11 mouse cellular contexts compared by ENCODE assay signal in genomic region chr5:139541151-139542042, GRCm38 (mm10). TPM values are rescaled to one million over a fixed set of nuclear protein-coding genes. Genes with fewer than 3 reads are reported as not detected.
DNase-seq lines count a peak whose midpoint lies in the region; ATAC-seq lines count a peak whose summit lies in the region.
"Had no signal": no experiment of that assay in that cellular context is flagged by ENCODE, and none has a peak within 500 bp of the region (broad histone marks: within the 10 kb centered on the region; RNA-seq: fewer than 3 reads in every experiment).

No protein-coding gene starts in this region.

- H3K4me3 ChIP-seq in hindbrain, embryonic 11.5 days (ENCODE audit: low read depth, low read length) = no peak overlapping the region
- H3K4me3 ChIP-seq in neural tube, embryonic 12.5 days = 0 out of 2 replicates have a peak overlapping the region, but pooled peaks have one; percentile 3
- H3K4me3 ChIP-seq: liver, embryonic 12.5 days had no signal

- WGBS in hindbrain, embryonic 11.5 days = under 1% methylated on average over 43 of the region's 44 CpGs
- under 1% methylated on average over 44 of the region's 44 CpGs for WGBS in neural tube, embryonic 12.5 days

- DNase-seq in left cerebral cortex, postnatal 4 days = peak; percentile 53
- DNase-seq in left cerebral cortex, postnatal 25 days (ENCODE audit: low spot score in 2 of 2) = no peak
- peak; percentile 76 to 80 for DNase-seq in cerebellum, postnatal 25 days
- peak; percentile 69 for DNase-seq in hindbrain, embryonic 11.5 days (ENCODE audit: low spot score)
- no peak for DNase-seq in spleen, postnatal 14 days (ENCODE audit: low spot score in 2 of 2)
- no peak for DNase-seq in layer of hippocampus, postnatal 14 days (ENCODE audit: low spot score in 2 of 2)
- no peak for DNase-seq in left cerebral cortex, postnatal 36 days (ENCODE audit: low spot score in 2 of 2)

- H3K4me1 ChIP-seq in hindbrain, embryonic 11.5 days (replicated peaks; ENCODE audit: control insufficient read depth, insufficient read depth, low read length) = peaks cover 8% of the 10 kb centered on the region
- H3K4me1 ChIP-seq in neural tube, embryonic 12.5 days = peaks cover 39% of the 10 kb centered on the region

- intact Hi-C loops in left cerebral cortex, postnatal 4 days (cut with DNase I) = no loop called here
- intact Hi-C loops in left cerebral cortex, postnatal 25 days (cut with DNase I) = no loop called here
- intact Hi-C loops in left cerebral cortex, postnatal 36 days (cut with DNase I) = no loop called here

- H3K27me3 ChIP-seq in hindbrain, embryonic 11.5 days (ENCODE audit: control insufficient read depth, insufficient read depth, low read length) = peaks cover 88% of the 10 kb centered on the region
- peaks cover 83% of the 10 kb centered on the region for H3K27me3 ChIP-seq in neural tube, embryonic 12.5 days (replicated peaks)

- peak overlapping the region; percentile 86 for H3K27ac ChIP-seq in hindbrain, embryonic 11.5 days (ENCODE audit: low read depth, low read length)
- peak overlapping the region; percentile 64; the same call in 1 of the 2 replicates for H3K27ac ChIP-seq in neural tube, embryonic 12.5 days
- H3K27ac ChIP-seq: liver, embryonic 12.5 days had no signal

- no peaks in the 10 kb centered on the region for H3K36me3 ChIP-seq in hindbrain, embryonic 11.5 days (ENCODE audit: control insufficient read depth, insufficient read depth, low read length)
- H3K36me3 ChIP-seq in neural tube, embryonic 12.5 days = no peaks in the 10 kb centered on the region; the same call in 1 of the 2 replicates
- H3K36me3 ChIP-seq: liver, embryonic 12.5 days had no signal

- H3K9ac ChIP-seq in hindbrain, embryonic 11.5 days (ENCODE audit: low read depth, low read length) = 0 out of 2 replicates have a peak overlapping the region, but pooled peaks have one; percentile 27
- 0 out of 2 replicates have a peak overlapping the region, but pooled peaks have one; percentile 49 for H3K9ac ChIP-seq in neural tube, embryonic 12.5 days
- H3K9ac ChIP-seq: liver, embryonic 12.5 days had no signal

- no peak for ATAC-seq in hindbrain, embryonic 11.5 days (ENCODE audit: low FRiP score)
- no peak for ATAC-seq in neural tube, embryonic 12.5 days (ENCODE audit: low FRiP score, low read depth)
- ATAC-seq: liver, embryonic 12.5 days had no signal

- no peaks in the 10 kb centered on the region for H3K9me3 ChIP-seq in hindbrain, embryonic 11.5 days (ENCODE audit: control insufficient read depth, low read length)
- no peaks in the 10 kb centered on the region for H3K9me3 ChIP-seq in neural tube, embryonic 12.5 days
- H3K9me3 ChIP-seq: liver, embryonic 12.5 days had no signal

- H3K4me2 ChIP-seq in hindbrain, embryonic 11.5 days (replicated peaks; ENCODE audit: low read depth, low read length) = peak overlapping the region; percentile 14; the same call in 1 of the 2 replicates
- peak overlapping the region; percentile 50 for H3K4me2 ChIP-seq in neural tube, embryonic 12.5 days (replicated peaks)
- H3K4me2 ChIP-seq: liver, embryonic 12.5 days had no signal

RNA-seq across cellular contexts. Expression of gene Uncx, which starts 1.9 kb away (rescaled TPM):
- under 1 TPM in 1 of 2 experiments, not detected in 1; 0.64 TPM for total RNA-seq in left cerebral cortex, postnatal 4 days (2021)
- total RNA-seq in left cerebral cortex, postnatal 25 days (2021) = under 1 TPM in 1 of 2 experiments, not detected in 1; 0.39 TPM
- 57.9 and 66.8 TPM in 2 replicates for polyA plus RNA-seq in hindbrain, embryonic 11.5 days (2014; fragmentation: Nextera tagmentation; extraction: Ambion mirVana)
- 92.9 and 107 TPM in 2 replicates for polyA plus RNA-seq in neural tube, embryonic 12.5 days (2016; fragmentation: Nextera tagmentation; extraction: Ambion mirVana)
- total RNA-seq in layer of hippocampus, postnatal 14 days (2021) = under 1 TPM in 1 of 2 experiments, not detected in 1; 0.19 TPM
- total RNA-seq in left cerebral cortex, postnatal 36 days (2021) = under 1 TPM in 1 of 2 experiments, not detected in 1; 0.20 TPM
- total RNA-seq: MEL had no signal
- polyA plus RNA-seq: liver, embryonic 12.5 days; stomach, embryonic 16.5 days had no signal

RNA-seq across cellular contexts. Expression of gene Zfand2a, which starts 57.0 kb away (rescaled TPM):
- 10 to 100 TPM; 58.7 to 60.3 TPM for total RNA-seq in left cerebral cortex, postnatal 4 days (2021)
- total RNA-seq in left cerebral cortex, postnatal 25 days (2021) = 10 to 100 TPM; 64.9 to 72.2 TPM
- polyA plus RNA-seq in hindbrain, embryonic 11.5 days (2014; fragmentation: Nextera tagmentation; extraction: Ambion mirVana) = 6.7 and 8.4 TPM in 2 replicates
- polyA plus RNA-seq in neural tube, embryonic 12.5 days (2016; fragmentation: Nextera tagmentation; extraction: Ambion mirVana) = 10.1 and 15.2 TPM in 2 replicates
- total RNA-seq in layer of hippocampus, postnatal 14 days (2021) = 10 to 100 TPM; 77.1 to 88.8 TPM
- 10 to 100 TPM; 63.6 to 67.6 TPM for total RNA-seq in left cerebral cortex, postnatal 36 days (2021)

Comparison
In these comparisons a context has a peak if more than half of its experiments do, and no peak if none do; other contexts are left out.
1. DNase-seq: peak in left cerebral cortex, postnatal 4 days (single experiment), cerebellum, postnatal 25 days (2 of 2) and hindbrain, embryonic 11.5 days (single experiment); none in left cerebral cortex, postnatal 25 days (0 of 2), spleen, postnatal 14 days (0 of 2), layer of hippocampus, postnatal 14 days (0 of 2) and left cerebral cortex, postnatal 36 days (0 of 2).